Mouse (Mus musculus) erythroblast, embryonic 14.5 days (primary cell): ENCODE measurements around the gene Usp32.

ENCODE experiments used
- GATA1 ChIP-seq: IDR thresholded peaks from 2 replicates; pipeline ENCODE4 v1.6.1; 2012; ENCODE audit warnings: low read length, inconsistent platforms, mixed read lengths
- TAL1 ChIP-seq: IDR thresholded peaks from 3 replicates; pipeline ENCODE4 v1.6.1; 2012; ENCODE audit warnings: low read length, inconsistent platforms, mixed read lengths

GRCm38 (mm10) chr11:84959701-84960181, 180.2 kb downstream of the Usp32 start:
- no peak for TF ChIP-seq TAL1
- no peak for TF ChIP-seq GATA1
